Mouse (Mus musculus): ENCODE data around the gene Pik3c2b. TPM values are rescaled to one million over a fixed set of nuclear protein-coding genes. Genes with fewer than 3 reads are reported as not detected.
A peak's percentile ranks its signal among the peaks of the same experiment; 100 is the strongest.

Gene Pik3c2b
- polyA plus RNA-seq, 1 experiment from 2014 or later: 6.6 TPM

DNA sequence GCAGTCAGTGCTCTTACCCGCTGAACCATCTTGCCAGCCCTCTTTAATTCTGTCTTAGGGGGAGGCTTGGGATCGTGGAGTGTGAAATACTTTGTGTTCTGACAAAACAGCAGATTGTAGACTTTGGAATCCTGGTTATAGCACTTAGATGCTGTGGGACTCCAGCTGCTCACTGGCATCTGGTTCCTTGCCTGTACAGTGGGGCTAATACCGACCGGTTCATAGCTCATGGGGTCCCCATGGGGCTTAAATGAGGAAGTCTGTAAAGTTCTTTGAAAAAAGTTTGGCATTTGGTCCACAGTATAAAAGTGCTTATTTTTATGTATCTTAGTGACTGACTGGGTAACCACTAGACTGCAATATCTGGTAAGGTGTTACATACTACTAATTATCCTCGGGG is 90.3 kb downstream of the Pik3c2b start:
- ATAC-seq (ENCODE audit: insufficient number of reproducible peaks, insufficient read depth, low FRiP score, low TSS enrichment, low read depth): no peak
- H3K4me2 ChIP-seq: peak overlapping the region; percentile 100
- no peak overlapping the region for H3K9ac ChIP-seq (replicated peaks)
- H3K4me3 ChIP-seq (replicated peaks): peak overlapping the region; percentile 22
- WGBS: 60% methylated on average over 5 of the region's 5 CpGs
- peaks cover 40% of the 10 kb centered on the region for H3K4me1 ChIP-seq (replicated peaks)
- peaks cover 54% of the 10 kb centered on the region for H3K36me3 ChIP-seq
- no peaks in the 10 kb centered on the region for H3K27me3 ChIP-seq
- H3K27ac ChIP-seq: no peak overlapping the region
- H3K9me3 ChIP-seq: no peaks in the 10 kb centered on the region

DNA sequence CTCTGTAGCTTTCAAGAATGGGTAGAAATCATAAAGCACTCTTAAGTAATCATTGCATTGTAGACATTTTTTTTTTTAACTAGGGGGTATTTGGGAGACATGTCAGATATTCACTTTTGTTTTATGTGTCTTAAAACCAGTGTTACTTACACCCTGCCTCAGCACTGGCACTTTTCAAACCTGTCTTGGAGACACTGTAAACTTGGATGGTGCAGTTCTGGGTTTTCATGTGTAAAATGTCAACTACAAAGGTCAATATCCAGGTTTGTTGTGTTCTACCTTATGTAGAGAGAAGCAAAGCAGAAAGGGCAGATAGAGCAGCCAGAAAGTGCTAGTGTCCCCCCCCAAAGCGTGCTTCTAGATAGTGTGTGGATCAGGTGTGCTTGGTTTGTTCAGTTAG is 92.9 kb downstream of the Pik3c2b start:
- no peaks in the 10 kb centered on the region for H3K27me3 ChIP-seq
- H3K4me3 ChIP-seq (replicated peaks): no peak overlapping the region
- no peak for ATAC-seq (ENCODE audit: insufficient number of reproducible peaks, insufficient read depth, low FRiP score, low TSS enrichment, low read depth)
- no peaks in the 10 kb centered on the region for H3K9me3 ChIP-seq
- no peak overlapping the region for H3K27ac ChIP-seq
- H3K4me1 ChIP-seq (replicated peaks): peaks cover 28% of the 10 kb centered on the region
- no peak overlapping the region for H3K4me2 ChIP-seq
- H3K9ac ChIP-seq (replicated peaks): no peak overlapping the region
- peaks cover 71% of the 10 kb centered on the region for H3K36me3 ChIP-seq
- WGBS: 97% methylated on average over 1 of the region's 1 CpGs

DNA sequence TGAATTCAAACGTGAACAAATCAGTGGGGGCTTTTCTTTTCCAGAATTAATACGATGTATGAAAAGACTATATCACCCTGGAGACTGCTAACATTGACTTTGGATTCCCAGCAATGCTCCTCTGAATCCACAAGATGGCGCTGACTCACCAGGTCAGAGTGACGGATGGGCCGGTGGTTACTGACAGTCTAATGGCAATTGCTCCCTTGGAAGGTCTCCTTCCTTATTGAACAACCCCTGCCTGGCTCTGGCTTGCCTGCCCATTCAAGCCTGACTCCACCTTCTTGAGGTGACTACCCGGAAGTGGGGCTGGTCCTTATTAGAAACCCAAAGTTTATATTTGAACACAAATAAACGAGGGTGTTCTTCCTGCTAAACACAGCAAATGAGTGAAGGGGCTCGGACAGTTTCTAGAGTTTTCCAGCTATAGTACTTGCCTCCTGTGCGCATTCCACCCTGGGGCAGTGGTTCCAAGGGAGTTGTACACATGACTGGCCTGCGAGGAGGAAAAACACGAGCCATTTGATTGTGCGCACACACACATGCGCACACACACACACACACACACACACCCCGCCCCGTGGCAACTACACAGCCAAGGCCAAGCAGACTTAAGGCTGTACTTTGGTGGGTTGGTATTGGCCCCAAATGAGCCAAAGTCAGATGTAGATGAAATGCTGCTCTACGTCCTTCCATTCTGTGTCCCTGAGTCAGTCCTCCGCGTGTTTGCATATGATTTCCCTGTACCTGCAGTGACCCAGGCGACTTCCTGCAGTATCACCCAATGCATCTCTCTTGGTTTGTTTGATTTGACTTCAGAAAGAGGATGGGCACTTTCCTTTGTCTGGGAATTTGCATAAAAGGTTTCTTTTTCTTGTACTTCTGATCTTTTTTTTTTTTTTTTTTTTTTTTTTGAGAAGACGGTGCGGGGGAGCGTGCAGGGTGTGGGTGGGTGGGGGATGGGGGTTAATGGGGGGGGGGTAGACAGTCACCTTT is 100.8 kb downstream of the Pik3c2b start:
- 61% methylated on average over 21 of the region's 22 CpGs for WGBS
- no peak overlapping the region for H3K4me2 ChIP-seq
- no peak for ATAC-seq (ENCODE audit: insufficient number of reproducible peaks, insufficient read depth, low FRiP score, low TSS enrichment, low read depth)
- H3K4me1 ChIP-seq (replicated peaks): no peaks in the 10 kb centered on the region; the same call in 1 of the 2 replicates
- H3K9ac ChIP-seq (replicated peaks): no peak overlapping the region
- H3K27me3 ChIP-seq: no peaks in the 10 kb centered on the region
- H3K27ac ChIP-seq: no peak overlapping the region
- H3K4me3 ChIP-seq (replicated peaks): no peak overlapping the region
- peaks cover 12% of the 10 kb centered on the region for H3K36me3 ChIP-seq
- peaks cover 8% of the 10 kb centered on the region; the same call in 1 of the 2 replicates for H3K9me3 ChIP-seq

DNA sequence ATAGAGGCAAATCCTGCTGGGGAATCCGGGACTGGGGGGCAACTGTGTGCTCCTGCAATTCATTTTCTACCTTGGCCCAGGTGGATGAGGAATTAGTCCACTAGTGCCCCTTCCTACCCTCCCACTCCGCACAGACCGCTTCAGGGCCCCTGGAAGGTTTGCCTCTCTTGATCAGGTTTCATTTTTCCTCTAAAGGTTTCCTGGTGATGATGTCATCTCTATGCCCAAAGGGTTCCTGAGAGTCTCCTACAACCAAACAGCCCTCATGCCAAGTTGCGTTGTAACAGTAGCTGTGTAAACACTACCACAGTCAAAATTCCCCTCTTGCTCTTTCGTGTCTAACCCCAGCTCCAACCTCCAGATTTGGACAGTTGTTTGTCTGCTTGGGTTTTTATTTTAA is 101.9 kb downstream of the Pik3c2b start:
- no peaks in the 10 kb centered on the region; the same call in 1 of the 2 replicates for H3K4me1 ChIP-seq (replicated peaks)
- H3K9me3 ChIP-seq: peaks cover 8% of the 10 kb centered on the region; the same call in 1 of the 2 replicates
- WGBS: 77% methylated on average over 5 of the region's 5 CpGs
- no peak overlapping the region for H3K4me3 ChIP-seq (replicated peaks)
- H3K27me3 ChIP-seq: no peaks in the 10 kb centered on the region
- H3K36me3 ChIP-seq: 0 out of 2 replicates have a peak, but pooled peaks cover 4% of the 10 kb centered on the region
- no peak overlapping the region for H3K27ac ChIP-seq
- ATAC-seq (ENCODE audit: insufficient number of reproducible peaks, insufficient read depth, low FRiP score, low TSS enrichment, low read depth): no peak
- H3K4me2 ChIP-seq: no peak overlapping the region
- no peak overlapping the region for H3K9ac ChIP-seq (replicated peaks)

DNA sequence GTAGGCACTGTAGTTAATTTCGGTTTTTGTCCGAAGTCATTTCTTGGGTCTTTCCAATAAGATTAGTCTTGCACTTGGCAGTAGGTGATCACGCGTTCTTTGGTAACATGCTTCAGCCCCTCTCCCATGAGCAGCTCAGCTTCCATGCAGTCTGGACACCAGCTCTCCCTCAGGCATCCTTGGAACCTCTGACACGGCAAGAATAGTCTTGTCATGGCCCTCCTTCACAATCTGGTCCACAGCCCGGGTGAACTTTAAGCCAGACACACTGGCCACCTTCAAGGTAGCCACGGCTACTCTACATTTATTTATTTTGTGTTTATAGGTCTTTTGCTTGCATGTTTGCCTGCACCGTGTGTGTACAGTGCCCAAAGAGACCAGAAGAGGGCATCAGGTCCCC is 102.7 kb downstream of the Pik3c2b start:
- Histone ChIP-seq H3K4me3 (replicated peaks) (no peak overlapping the region), H3K4me2 (no peak overlapping the region), H3K9ac (replicated peaks) (no peak overlapping the region), H3K9me3 (peaks cover 8% of the 10 kb centered on the region; the same call in 1 of the 2 replicates), H3K4me1 (replicated peaks) (no peaks in the 10 kb centered on the region; the same call in 1 of the 2 replicates), H3K27me3 (no peaks in the 10 kb centered on the region), H3K36me3 (no peaks in the 10 kb centered on the region), H3K27ac (no peak overlapping the region)
- WGBS: 92% methylated on average over 8 of the region's 8 CpGs
- ATAC-seq (ENCODE audit: insufficient number of reproducible peaks, insufficient read depth, low FRiP score, low TSS enrichment, low read depth): no peak

DNA sequence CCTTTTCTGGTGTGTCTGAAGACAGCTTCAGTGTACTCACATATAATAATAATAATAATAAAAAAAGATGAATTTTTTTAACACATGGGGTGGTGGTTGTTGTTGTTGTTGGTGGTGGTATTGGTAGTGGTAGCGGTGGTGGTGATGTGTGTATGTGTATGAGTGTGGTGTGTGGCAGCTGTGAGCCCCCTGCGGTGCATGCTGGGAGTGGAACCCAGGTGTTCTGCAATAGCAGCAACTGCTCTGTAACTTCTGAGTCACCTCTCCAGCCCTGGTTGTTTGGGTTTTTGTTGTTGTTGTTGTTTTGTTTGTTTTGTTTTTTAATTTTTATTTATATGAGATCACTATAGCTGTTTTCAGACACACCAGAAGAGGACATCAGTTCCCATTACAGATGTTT is 105.1 kb downstream of the Pik3c2b start:
- ATAC-seq (ENCODE audit: insufficient number of reproducible peaks, insufficient read depth, low FRiP score, low TSS enrichment, low read depth): no peak
- no peak overlapping the region for H3K9ac ChIP-seq (replicated peaks)
- H3K4me1 ChIP-seq (replicated peaks): no peaks in the 10 kb centered on the region; the same call in 1 of the 2 replicates
- no peaks in the 10 kb centered on the region for H3K36me3 ChIP-seq
- no peak overlapping the region for H3K4me2 ChIP-seq
- H3K27ac ChIP-seq: no peak overlapping the region
- no peak overlapping the region for H3K4me3 ChIP-seq (replicated peaks)
- 91% methylated on average over 2 of the region's 2 CpGs for WGBS
- H3K27me3 ChIP-seq: no peaks in the 10 kb centered on the region
- peaks cover 8% of the 10 kb centered on the region; the same call in 1 of the 2 replicates for H3K9me3 ChIP-seq

DNA sequence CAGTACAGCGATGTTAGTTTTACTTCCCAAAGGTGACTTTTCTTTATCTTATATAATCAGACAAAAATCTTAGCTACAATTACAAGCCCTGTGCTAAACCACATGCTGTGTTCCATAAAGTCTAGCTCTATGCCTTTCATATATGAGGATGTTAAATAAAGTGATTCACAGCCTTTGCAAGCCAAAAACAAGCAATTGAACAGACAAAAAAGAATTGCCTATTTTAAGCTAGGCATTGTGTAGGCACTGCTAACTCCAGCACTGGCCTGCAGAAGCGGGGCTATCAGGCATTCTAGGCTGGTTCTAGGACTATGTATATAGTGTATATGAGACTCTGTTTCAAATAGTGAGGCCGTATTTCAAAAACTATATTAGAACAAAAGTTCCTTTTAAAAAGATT is 106.7 kb downstream of the Pik3c2b start:
- Histone ChIP-seq H3K27ac (no peak overlapping the region), H3K4me2 (no peak overlapping the region), H3K27me3 (peaks cover 2% of the 10 kb centered on the region; the same call in 1 of the 2 replicates), H3K9me3 (peaks cover 8% of the 10 kb centered on the region; the same call in 1 of the 2 replicates), H3K4me1 (replicated peaks) (no peaks in the 10 kb centered on the region), H3K36me3 (no peaks in the 10 kb centered on the region), H3K4me3 (replicated peaks) (no peak overlapping the region), H3K9ac (replicated peaks) (no peak overlapping the region)
- WGBS: 93% methylated on average over 3 of the region's 3 CpGs
- ATAC-seq (ENCODE audit: insufficient number of reproducible peaks, insufficient read depth, low FRiP score, low TSS enrichment, low read depth): no peak

DNA sequence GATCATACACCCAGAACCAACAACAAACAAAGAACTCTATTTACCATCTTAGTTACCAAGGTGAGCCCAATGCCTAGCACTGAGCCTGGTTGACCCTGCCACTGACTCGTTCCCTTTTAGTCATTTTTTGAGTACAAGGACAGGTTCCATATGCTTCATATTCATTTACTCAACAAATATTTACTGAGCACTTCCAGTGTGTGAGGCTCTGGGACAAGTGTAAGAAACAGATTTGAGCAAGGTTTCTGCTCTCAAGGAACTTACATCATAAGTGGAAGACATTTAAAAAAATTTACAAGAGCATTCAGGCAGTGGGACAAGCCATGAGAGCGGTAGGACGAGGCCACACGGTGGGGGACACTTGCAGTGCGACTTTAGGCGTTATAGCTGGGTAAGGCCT is 109.8 kb downstream of the Pik3c2b start:
- H3K4me1 ChIP-seq (replicated peaks): peaks cover 5% of the 10 kb centered on the region; the same call in 1 of the 2 replicates
- peaks cover 20% of the 10 kb centered on the region; the same call in 1 of the 2 replicates for H3K27me3 ChIP-seq
- H3K4me3 ChIP-seq (replicated peaks): no peak overlapping the region

More for the DNA sequence above, 109.8 kb downstream of the Pik3c2b start:
- Histone ChIP-seq H3K4me2 (no peak overlapping the region), H3K9me3 (no peaks in the 10 kb centered on the region), H3K27ac (no peak overlapping the region), H3K36me3 (no peaks in the 10 kb centered on the region), H3K9ac (replicated peaks) (no peak overlapping the region)
- WGBS: 80% methylated on average over 6 of the region's 6 CpGs
- ATAC-seq (ENCODE audit: insufficient number of reproducible peaks, insufficient read depth, low FRiP score, low TSS enrichment, low read depth): no peak

Other genes with a start within 250 kb of the Pik3c2b start
- gene Lrrn2, start 165.4 kb upstream of the Pik3c2b start, polyA plus RNA-seq (2016; fragmentation: Nextera tagmentation; extraction: Ambion mirVana): 3.8 and 4.0 TPM in 2 replicates
- gene Mdm4, start 15.1 kb upstream of the Pik3c2b start, polyA plus RNA-seq (2016; fragmentation: Nextera tagmentation; extraction: Ambion mirVana): 45.9 and 46.7 TPM in 2 replicates
- 41.9 and 46.9 TPM in 2 replicates for gene Ppp1r15b, start 85.5 kb downstream of the Pik3c2b start, polyA plus RNA-seq (2016; fragmentation: Nextera tagmentation; extraction: Ambion mirVana)
- gene Plekha6, start 118.5 kb downstream of the Pik3c2b start, polyA plus RNA-seq (2016; fragmentation: Nextera tagmentation; extraction: Ambion mirVana): 1.6 and 2.5 TPM in 2 replicates